19 mouse cellular contexts compared by ENCODE assay signal in genomic region chr3:118328237-118328636, GRCm38 (mm10).
"Had no signal": no experiment of that assay in that cellular context is flagged by ENCODE, and none has a peak within 500 bp of the region (broad histone marks: within the 10 kb centered on the region; RNA-seq: fewer than 3 reads in every experiment).

No protein-coding gene starts in this region.

- H3K36me3 ChIP-seq: liver, embryonic 12.5 days; midbrain, embryonic 12.5 days; midbrain, embryonic 15.5 days; neural tube, embryonic 13.5 days; stomach, embryonic 15.5 days had no signal

- H3K9me3 ChIP-seq: liver, embryonic 12.5 days; midbrain, embryonic 12.5 days; midbrain, embryonic 15.5 days; neural tube, embryonic 13.5 days; stomach, embryonic 15.5 days had no signal

- H3K4me3 ChIP-seq: liver, embryonic 12.5 days; midbrain, embryonic 12.5 days; midbrain, embryonic 15.5 days; neural tube, embryonic 13.5 days; stomach, embryonic 15.5 days had no signal

- H3K27me3 ChIP-seq: liver, embryonic 12.5 days; midbrain, embryonic 12.5 days; midbrain, embryonic 15.5 days; neural tube, embryonic 13.5 days; stomach, embryonic 15.5 days had no signal

- DNase-seq: lung, adult 18-20 months; lung, embryonic 14.5 days; lung, postnatal 10 days; lung, postnatal 4 days; retina, postnatal 1 day; right cerebral cortex, adult 18-20 months; right cerebral cortex, postnatal 25 days; right cerebral cortex, postnatal 4 days; spleen, adult 18-20 months; thymus, adult 2 months; thymus, postnatal 25 days; thymus, postnatal 4 days had no signal

- H3K4me1 ChIP-seq: liver, embryonic 12.5 days; midbrain, embryonic 12.5 days; midbrain, embryonic 15.5 days; neural tube, embryonic 13.5 days; stomach, embryonic 15.5 days had no signal

- H3K9ac ChIP-seq: liver, embryonic 12.5 days; liver, embryonic 14.5 days; lung, embryonic 14.5 days; midbrain, embryonic 12.5 days; midbrain, embryonic 15.5 days; neural tube, embryonic 13.5 days; stomach, embryonic 15.5 days had no signal

- ATAC-seq: liver, embryonic 12.5 days; midbrain, embryonic 15.5 days had no signal

- H3K27ac ChIP-seq: liver, embryonic 12.5 days; liver, embryonic 14.5 days; midbrain, embryonic 12.5 days; midbrain, embryonic 15.5 days; neural tube, embryonic 13.5 days; stomach, embryonic 15.5 days; stomach, postnatal 0 days had no signal

- H3K4me2 ChIP-seq: liver, embryonic 12.5 days; lung, embryonic 14.5 days; midbrain, embryonic 12.5 days; midbrain, embryonic 15.5 days; neural tube, embryonic 13.5 days; stomach, embryonic 15.5 days had no signal
